Mouse (Mus musculus) ES-Bruce4 (cell line): Measurements from ENCODE around the gene Trim56.

Source experiments
- CTCF ChIP-seq: IDR thresholded peaks from one replicate; pipeline ENCODE4 v1.8.1; 2011; ENCODE audit warnings: low read depth, low read length
- EP300 ChIP-seq: IDR thresholded peaks from 2 replicates; pipeline ENCODE4 v1.6.1; 2011; ENCODE audit warnings: low read depth, low read length; ENCODE audit not compliant: insufficient read depth

DNA sequence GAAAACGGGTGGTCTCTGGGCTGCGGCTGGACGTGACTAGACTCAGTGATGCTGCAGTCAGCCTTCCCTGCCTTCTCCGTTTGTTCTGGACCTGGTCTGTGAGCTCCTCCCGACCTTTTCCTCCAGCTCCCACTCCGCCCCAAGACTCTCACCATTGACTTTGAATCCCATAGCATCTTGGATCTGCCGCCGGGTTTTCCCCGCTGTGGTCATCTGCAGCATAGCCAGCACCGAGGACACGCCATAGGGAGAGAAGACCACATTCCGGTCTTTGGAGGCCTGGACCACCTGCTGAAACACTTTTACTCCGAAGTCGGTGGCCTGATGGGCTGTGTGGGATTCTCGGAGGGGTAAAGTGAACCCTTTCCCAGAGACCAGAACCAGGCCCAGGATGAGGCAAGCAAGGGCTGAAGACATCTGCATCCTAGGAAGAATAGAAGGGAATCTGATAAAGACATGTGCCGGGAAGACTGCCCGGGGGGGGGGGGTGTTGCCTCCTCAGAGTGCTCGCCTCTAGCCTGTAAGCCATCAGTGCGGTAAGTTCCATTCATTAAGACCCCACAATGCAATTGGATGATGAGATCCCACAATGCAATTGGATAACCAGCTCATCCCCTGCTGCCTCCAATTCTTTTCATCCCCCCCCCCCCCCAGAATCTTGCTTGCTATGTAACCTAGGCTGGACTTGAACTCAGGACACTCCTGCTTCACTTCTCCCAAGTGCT, 45.0 kb downstream of the Trim56 start:
- TF ChIP-seq CTCF (no peak), EP300 (no peak)
